Mouse (Mus musculus): ENCODE data around the gene Aldh3b2.

Gene Aldh3b2

DNA sequence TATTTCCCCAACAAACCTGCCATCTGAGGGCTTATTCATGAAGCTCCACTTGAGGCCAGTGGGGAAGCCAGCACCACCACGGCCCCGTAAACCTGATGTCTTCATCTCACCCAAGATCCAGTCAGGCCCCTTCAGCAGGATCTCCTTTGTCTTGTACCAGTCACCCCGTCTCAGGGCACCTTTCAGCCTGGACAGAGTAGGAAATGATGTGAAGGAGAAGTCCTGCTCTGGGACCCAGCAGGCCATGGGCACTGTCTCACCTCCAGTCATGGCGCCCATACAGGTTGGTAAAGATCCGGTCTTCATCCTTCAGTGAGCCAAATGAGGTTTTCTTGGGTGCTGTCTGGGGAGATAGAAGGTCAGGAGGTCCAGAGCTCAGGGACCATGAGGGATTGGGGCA, 39.0 kb downstream of the Aldh3b2 start:
- no peak for DNase-seq (ENCODE audit: extremely low spot score, low spot score)

DNA sequence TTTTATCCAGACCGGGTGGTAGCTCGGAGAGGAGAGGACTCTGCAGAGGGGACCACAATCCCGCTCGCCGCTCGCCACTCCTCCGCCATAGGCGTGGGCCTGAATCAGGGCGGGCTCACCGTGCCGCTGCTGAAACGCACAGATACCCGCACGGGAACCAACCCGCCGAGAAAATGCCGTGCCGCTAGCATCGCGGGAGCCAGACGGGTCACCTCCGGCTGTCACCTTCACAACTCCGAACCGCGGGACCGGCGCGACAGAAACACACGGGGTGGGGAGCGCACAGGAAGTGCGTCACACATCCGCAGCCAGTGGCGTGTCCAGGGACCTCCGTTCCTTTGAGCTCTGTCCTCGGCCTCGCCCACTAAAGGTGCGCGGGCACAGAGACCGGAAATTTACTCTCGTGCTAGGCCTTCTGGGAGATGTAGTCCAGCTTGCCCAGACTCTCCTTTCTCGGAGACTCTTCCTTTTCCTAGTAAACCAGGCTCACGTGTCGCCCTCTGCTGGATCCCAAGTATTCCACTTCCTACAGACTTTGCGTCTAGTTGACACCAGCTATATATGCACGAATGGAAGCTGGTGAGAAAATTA, 40.4 kb downstream of the Aldh3b2 start, which contains the start of gene Ndufv1:
Ndufv1 (minus strand) TSS at position 375 of the 591 bp plus-strand sequence.
- peak; percentile 97 for DNase-seq (ENCODE audit: extremely low spot score, low spot score)

DNA sequence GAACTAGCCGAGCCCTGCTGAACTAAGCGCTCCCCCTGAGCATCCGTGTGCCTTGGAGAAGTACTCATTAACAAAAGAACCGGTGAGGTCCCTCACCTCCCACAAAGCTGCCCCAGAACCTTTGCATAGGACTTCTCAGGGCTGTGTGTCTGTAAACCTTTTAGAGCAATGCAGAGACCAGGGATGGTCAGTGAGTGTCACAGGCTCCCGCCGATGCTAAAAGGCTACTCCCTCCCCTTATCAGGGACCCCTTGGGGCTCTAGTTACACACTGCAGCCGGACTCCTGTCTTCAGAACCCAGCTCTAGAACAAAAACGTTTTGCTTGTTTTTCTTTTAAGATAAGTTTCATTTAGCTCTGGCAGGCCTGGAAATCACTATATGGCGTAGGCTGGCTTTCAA, 40.9 kb downstream of the Aldh3b2 start:
- no peak for DNase-seq (ENCODE audit: extremely low spot score, low spot score)

DNA sequence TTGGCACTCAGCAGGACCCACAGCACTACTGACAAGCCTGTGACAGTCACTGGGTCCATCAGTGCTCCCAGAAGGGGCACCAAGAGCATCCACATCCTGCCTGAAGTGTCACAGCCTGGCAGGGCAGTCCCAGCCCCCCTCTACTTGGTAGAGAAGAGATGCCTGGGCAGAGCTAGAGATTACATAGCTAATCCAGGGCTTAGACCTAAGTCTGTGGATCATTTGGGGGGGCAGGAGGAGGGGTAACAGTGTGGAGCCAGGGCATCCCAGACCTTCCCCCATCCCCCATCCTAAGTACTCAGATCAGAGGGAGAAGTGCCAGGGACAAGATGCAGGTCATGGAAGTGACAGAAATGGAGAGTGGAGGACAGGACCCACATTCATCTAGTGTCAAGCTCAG, 42.7 kb downstream of the Aldh3b2 start:
- DNase-seq (ENCODE audit: extremely low spot score, low spot score), result no peak

DNA sequence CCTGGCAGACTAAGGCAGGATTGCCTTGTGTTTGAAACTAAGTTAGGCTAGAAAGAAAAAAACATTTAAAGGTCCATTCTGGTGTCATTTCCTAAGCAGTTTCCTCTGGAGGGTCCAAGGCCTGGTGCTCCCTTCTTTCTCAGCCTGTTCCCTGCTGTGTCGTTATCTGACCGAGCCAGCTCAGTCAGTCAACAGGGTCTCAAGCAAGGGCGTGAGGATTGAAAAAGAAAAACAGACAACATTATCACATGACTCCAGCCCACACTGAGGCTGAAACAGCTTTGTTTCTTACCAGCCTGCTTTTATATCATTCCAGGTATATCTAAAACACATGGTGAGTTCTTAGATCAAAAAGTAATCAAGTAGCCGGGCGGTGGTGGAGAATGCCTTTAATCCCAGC, 43.5 kb downstream of the Aldh3b2 start:
- DNase-seq (ENCODE audit: extremely low spot score, low spot score), result no peak

DNA sequence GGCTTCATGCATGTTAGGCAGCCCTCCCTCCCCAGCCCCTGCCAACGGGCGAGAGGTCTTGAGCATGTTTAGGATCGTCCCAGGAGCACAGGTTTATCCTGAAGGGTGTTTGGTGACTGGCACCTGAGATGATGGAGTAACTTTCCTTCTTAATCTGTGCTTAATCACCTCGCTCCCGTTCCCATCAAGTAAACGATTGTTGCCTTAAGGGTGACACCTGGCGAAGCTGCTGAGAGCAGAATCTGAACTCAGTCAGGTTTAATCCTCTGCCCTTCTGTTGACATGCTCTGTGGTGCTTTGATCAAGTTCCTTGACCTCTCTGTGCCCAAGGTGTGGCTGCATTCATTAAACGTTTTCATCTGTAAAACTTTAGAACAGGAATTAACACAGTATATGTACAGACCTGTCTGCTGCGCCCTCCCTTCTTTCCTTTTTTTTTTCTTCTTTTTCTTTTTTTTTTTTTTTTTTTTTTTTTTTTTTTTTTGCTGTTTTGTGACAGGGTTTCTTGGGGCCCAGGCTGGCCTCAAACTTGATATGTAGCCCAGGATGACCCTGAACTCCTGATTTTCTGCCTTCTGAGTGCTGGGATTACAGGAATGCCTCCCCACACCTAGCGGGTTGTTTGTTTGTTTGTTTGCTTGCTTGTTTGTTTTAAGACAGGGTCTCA, 45.9 kb downstream of the Aldh3b2 start:
- no peak for DNase-seq (ENCODE audit: extremely low spot score, low spot score)

DNA sequence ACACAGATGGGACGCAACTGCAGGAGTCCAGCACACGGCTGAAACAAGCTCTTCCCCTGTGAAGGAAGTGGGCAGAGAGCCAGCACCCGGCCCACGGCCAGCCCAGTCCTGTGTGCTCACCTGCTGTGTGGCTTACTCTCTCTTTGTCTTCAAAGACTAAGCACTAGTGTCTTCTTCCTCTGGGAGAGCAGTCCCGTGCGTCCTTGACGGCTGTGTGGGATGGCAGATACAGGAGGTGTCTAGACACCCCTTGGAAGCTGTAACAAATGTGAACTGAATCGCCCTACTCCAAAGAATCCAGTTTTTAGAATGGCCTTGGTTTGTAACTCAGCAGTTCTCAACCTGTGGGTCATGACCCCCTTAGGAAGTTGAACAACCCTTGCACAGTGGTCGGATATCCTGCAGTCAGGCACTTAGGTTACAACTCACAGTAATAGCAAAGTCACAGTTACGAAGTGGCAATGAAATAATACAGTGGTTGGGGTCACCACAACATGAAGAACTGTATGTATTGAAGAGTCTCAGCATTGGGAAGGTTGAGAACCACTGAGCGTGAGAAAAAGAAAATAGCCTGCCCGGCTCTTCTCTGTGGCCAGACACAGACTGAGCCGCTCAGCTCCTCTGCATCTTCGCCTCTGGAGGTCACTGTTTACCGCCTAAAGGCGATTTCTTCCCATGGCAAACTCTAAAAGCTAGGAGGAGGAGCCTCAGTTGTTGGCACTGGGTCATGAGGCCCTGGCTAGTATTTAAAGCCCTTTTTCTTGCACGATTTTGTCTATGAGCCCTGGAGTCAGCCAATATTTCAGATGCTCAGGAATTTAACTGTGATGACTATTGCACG, 46.8 kb downstream of the Aldh3b2 start:
- peak; percentile 57 for DNase-seq (ENCODE audit: extremely low spot score, low spot score)

DNA sequence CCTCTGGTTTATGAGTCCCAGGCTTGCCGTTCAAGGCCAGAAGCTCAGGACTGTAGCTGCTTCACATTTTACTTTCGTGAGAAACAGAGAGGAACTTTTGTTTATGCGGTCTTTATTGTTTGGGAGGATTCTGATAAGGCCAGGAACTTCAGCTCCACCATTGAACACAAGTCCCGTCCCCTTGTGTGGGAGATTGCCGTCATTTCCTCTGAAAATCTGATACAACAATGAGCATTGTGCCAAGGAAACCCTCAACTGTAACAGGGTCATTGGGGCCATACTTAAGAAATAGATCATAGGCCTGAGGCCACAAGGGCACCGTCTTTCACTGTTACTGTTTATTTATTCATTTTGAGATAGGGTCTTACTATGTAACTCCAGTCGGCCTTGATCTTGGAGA, 51.1 kb downstream of the Aldh3b2 start:
- DNase-seq (ENCODE audit: extremely low spot score, low spot score), result no peak

DNA sequence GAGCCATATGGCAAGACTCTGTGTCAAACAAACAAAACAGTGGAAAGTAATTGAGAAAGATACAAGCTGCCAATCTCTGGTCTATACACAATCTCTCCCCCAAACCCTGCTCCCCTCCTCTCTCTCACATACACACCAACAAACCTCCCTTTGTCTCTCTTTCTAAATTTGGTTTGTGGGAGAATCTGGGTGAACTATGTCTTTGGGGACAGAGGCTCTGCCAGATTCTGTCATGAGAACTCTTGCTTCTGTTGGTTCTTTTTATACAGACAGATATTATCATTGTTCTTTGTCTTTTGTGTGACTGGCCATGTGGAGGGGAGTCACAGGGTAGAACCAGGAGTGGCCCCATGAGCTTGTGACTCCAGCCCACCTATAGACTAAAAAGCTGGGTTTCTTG, 55.4 kb downstream of the Aldh3b2 start:
- no peak for DNase-seq (ENCODE audit: extremely low spot score, low spot score)
